Mouse (Mus musculus) retina, postnatal 1 day (tissue): ENCODE results near the gene Cd3d.

Experiments
- DNase-seq: peaks from one replicate; pipeline ENCODE4 v3.0.0-alpha.2; 2012

Cd3d gene

DNA sequence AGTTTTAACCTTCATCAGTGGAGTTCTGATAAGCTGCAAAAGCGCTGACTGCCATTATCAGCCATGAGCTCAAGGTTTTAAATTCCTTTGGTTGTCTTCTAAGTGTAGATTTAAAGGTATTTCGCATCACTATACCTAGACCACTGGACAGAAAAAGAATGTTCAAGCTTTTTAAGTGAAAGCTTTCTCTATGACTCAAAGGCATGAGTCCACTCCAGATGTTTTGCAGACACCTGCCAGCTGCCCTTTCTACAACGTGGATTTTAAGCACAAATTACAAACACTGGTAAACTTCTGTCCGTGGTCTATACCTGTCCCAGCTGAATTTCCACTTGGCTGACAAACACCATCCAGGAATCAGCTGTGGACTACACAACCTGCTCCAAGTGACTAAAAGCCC, 13.4 kb downstream of the Cd3d start:
- DNase-seq: no peak

DNA sequence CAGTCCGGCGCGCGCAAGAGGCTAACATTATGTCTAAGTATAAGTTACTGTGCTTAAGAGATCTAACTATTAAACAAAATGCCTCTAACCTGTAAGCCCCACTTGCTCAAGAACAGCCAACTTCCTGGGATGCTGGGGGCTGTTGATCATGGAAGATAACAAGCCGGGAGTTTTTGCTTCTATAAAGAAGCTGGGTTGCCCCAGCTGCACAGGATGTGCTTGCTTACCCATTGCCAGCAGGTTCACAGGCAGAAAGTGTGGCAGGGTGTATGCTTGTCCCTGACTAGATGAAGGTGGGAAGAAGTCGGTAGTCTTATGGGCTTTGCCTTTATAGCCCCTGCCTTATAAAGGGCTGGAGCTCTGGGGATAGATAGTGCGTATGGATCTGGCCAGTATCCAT, 15.0 kb downstream of the Cd3d start:
- DNase-seq: no peak

DNA sequence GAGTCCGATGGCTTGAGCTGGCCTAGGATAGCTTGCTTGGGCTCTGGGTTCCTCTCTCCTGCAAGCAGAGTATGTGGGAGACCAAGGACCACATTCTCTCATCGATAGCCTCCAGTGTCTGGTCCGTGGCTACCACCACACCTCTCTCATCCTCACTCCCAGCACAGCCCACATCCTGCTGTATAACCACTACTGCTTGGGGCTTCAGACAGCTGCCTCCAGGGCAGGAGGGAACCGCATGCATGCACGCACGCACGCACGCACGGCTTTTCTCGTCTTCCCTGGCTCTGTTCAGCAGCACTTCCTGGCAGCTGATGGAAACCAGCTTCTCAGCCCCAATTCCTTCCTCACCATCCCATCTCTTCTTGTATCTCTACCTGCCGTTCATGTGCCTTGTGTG, 16.6 kb downstream of the Cd3d start:
- no peak for DNase-seq

DNA sequence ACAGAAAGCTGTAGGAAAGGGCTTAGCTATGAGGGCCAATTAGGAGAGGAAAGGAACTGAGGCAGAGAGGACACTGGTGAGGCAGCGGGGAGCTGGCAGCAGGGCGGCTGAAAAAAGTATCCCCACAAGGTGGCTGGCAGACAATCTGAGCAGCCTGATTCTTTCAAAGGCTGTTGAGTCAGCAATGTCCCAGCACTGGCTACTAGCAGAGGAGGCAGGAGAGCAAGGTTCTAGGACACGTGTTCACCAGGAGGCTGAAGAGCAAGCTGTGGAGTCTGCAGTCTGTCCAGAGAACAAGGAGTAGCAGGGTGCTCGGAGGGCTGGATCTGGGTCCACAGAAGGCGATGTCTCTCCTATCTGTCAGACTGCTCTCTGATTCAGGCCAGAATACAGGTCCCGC, 17.6 kb downstream of the Cd3d start:
- DNase-seq: no peak

DNA sequence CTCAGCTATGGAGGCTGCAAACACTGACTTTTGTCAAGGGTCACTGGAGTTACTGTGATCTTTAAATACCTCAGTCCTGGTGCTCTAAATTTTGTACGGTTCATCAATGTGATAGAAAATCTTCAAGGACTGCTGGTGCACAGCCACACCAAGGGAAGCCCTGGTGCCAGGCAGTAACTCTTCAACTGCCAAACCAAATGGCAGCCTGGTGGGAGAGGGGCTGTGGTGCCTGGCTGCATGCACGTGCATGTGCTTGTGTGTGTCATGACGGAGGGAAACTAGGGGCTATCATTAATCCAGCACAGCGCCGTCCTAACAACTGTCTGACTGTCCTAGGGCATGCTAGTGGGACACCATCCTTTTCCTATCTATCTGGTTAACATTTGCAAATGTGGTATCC, 18.2 kb downstream of the Cd3d start:
- no peak for DNase-seq

DNA sequence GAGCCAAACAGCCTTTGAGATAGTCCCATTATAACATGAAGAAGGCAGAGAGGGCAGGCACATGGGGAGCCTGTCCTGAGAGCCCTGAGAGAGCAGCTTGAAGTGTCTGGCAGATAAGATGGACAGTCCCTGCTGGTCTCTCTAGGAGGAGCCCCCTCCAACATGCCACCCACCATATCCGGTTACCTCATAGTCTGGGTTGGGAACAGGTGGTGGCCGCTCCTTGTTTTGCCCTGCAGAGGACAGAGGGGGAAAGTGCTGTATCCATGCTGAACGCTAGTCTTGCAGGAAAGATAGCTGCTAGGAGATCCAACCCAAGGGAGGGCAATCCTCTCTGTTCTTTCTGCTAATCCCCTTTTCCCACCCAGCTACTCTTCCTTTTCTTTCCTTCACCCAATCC, 18.7 kb downstream of the Cd3d start:
- DNase-seq: no peak

DNA sequence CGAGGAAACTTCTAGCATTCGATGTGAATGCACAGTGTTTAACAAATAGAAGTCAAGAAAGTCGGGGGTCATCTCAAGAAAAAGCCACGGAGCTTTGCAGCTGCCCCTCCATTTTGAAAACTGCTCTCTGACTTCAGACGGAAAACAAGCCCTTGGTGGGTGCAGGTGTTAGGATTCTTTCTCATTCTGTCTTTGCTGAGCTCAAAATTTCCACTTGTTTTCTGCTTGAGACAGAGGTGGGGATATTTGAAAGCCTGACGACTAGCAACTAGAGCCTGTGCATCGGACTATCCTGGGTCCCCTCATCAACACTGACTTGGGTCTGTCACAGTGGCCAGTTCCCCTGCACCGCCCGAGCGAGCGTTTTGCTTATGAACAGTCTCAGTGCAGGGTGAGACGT, 25.8 kb downstream of the Cd3d start:
- no peak for DNase-seq

DNA sequence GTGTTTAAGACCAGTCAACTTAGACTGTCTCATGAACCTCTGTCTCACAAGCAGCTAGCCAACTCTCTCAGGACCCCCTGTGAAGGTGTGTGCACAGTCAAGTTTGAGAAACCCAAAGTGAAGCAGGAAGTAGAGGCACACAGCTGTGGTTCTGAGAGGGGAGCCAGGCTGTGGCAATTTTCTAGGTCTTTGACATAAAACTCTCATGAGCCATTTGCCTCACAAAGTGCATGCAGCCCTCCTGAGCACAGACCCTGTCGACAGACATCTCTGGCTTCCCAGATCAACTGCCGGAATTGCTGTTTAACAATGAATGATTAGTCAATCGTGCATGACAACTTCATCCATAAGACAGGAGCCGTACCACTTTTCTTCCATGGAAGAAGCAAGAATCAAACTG, 26.8 kb downstream of the Cd3d start:
- DNase-seq: no peak

DNA sequence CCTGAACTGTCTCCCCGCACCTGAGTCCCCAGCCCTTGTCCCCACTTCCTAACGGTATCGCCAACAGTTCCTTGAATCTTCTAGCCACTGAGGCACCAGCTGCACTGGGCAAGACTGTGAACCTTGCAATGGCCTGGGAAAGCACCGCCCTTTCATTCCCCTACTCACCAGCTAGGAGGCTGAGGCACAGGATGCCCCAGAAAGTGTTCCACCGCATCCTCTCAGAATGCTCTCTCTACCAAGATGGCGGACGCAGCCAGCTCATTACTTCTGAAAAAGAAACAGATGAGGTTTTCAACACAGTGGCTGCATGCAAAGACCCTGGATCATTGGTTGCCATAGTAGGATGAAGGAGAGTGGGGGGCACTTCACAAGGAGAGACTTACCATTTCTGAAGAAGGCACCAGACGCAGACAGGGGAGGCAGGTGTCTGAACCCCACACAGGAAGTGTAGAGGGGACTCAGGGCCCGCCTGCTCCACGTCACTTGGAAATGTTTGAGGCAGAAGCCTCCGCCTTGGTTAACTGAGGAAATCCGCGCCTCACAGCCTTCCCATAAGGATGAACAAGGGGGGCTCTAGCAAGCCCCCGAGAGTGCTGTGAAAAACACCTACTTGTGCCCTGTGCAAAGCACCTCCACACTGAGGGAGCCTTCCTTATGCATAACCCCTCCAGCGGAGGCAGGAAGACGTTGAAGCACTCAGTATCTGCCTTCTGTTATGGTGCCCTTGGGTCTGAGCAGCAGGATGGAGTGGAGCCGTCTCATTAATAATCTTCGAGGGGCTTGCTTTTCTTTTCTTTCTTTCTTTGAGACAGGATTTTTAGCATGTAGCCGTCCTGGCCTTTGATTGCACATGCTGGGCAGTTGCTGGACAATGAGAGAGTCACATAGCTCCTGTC, 27.8 kb downstream of the Cd3d start, which contains the start of gene Cd3e:
Cd3e (minus strand) TSS at position 448 of the 899 bp plus-strand sequence.
- no peak for DNase-seq

DNA sequence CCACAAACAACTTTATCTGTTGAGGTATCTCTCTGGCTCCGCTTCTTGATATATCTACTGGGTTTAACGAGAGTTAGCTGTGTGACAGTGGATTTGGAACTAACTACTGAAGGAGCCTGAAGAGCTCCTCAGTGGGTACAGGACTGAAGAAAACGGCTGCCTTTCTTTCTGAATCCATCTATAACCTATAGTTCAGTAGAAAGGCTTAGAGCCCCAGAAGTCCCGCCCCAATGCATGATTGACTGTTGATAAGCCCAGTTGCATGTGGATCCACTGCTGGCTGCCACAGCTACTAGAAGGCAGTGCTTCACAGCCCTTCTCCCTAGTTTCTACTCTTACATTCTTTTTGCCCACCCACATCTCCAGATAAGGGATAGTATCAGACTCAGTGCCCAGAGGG, 28.9 kb downstream of the Cd3d start:
- no peak for DNase-seq

DNA sequence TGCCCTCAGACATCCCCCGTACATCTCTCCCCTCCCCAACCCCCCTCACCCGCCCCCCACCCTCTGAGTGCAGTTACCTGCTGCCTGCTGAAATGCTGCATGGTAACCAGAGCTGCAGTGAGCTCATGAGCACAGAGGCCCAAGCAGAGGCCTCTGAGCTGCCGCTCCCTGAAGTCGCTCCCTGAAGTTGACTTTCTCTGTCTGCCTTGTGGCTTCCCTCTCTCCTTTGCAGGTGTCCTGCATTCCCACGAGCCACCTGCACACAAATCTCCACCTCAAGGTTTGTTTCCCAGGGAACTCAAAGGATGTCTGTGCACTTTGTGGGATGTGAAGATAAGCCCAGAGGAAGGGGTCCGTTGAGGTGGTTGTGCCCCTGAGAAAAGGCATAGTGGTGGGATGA, 29.7 kb downstream of the Cd3d start:
- no peak for DNase-seq

DNA sequence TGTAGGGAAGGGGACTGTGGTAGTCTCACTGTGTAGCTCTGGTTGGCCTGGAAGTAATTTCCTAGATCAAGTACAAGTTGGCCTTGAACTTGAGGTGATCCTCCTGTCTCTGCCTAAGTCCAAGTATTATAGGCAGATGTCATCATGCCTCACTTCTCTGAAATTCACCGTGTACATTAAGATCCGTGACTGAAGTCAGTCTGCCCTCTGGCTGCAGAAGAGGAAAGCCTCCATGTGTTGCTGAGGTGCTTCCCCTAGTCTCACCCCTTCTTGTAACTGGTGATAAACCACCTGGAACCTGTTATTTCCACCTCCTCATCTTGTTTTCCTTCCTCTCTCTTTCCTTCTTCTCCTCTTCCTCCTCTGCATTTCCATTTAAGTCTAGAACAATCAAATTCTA, 33.3 kb downstream of the Cd3d start:
- no peak for DNase-seq

DNA sequence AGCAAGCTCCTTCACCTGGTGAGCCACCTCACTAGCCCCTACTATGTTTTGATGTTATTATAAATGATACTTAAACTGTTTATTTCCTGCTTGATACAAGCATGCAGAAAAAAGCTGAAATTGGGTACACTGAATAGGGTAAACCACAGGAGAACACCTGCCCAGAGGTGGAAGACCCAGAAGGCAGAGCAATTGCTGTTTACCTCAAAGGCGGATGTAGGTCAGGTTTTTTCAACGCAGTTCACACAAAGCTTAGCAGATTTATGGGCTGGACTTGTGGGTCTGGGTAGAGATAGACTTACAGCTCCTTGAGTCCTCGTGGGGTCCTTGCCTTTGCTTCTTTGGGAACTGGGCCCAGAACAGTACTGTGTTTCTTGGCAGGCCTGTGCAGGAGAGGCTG, 34.3 kb downstream of the Cd3d start:
- DNase-seq: no peak

DNA sequence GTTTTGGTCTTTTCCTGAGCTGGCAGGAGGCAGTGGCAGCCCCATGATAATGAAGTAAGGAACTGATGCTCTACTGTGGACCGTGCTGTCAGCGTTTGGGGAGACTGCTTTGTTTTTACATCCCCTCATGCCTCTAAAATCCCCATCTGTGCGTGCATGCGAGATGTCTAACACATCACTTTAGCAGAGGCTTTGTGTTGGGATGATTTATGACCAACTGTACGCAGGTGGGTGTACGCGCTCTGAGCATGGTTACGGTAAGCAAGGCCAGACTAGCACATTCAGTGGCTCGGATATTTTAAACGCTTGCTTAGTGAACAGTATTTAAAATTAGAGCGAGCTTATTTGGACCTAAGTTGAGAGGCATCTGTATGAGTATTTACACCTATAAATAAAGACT, 36.4 kb downstream of the Cd3d start:
- DNase-seq: no peak

DNA sequence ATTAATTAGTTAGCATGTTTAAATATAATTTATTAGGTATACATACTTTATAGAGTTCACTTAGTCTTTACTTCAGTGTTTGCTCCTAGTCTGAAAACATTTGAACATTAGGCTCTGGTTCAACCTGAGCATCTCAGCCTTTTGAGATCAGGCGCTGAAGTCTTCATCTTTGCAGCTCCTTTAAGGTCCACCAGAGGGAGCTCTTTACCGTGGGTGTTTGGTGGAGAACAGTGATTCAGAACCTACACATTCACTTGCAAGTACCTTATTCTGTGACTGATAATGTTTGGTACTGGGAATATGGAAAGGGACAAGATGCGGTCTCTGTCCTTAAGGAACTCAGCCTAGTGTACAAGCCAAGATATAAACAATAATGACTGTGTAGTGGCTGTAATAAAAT, 41.2 kb downstream of the Cd3d start:
- peak; percentile 75 for DNase-seq

DNA sequence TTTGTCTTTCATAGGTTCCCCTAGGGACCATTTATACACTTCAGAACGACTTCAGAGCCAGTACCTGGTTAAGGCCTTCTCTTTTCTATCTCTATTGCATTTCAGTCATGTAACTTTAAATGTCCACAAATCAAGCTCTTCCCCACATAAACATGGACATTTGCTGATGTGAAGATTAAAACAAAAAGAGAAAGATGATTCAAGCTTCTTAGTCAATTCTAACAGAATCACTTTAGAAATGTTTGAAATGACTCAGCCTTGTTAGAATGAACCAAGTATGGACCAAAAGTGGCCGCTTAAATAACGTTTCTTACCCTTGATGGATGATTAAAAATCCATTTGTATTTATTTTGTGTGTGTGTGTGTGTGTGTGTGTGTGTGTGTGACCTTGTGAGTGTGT, 42.1 kb downstream of the Cd3d start:
- DNase-seq: no peak

DNA sequence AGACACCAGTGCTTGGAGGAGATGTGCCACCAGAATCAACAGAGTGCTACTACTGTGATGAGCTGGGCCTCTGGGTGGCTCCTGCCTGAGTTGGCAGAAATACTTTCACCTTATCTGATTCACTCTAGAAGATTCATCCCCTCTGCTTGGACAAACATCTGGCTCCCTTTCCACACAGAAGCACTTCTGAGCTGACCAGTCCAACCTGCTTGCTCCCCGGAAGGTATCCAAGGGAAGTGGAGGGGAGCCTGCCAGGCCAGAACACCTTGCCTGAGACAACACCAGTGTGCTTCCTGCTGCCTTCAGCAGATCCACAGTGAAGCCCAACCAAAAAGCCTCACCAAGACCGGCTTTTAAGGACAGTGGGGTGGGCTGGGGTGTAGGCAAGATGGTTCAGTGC, 42.6 kb downstream of the Cd3d start:
- DNase-seq: no peak

DNA sequence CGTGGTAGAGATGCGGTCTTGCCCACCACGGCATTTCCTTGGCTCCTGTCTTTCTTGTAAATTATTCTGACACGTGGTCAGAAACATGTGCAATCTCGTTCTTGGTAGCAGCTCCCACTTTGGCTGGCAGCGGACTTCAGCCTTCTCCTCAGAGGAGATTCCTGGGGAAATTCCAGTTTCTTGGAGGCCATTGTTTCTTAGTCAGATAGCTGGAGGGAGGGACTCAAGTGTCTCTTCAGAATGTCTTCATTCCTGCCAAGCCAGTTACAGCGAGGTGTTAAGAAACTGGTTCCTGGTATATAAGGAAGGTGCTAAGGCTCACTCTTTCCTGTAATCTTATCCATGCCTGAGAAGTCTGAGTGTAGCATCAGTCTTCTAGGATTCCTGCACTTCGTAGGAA, 45.8 kb downstream of the Cd3d start:
- DNase-seq: no peak

DNA sequence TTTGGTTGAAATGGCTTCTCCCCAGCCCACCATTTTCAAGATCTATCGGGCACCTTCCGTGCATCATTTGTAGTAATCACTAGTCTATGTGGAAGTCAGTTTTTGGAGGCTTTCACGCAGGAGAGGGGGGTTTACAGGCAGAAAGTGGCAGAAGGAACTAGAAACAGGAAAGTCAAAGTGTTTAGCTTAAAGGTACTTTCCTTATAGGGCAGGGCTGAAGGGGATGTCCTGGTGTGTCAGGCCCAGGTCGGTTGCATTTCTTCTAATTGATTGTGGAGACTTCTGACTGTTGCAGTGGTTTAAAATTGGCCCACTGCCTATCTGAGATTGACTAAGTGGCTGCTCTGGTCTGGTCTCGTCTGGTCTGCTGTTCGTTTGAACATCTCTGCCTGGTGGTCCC, 48.8 kb downstream of the Cd3d start:
- no peak for DNase-seq

DNA sequence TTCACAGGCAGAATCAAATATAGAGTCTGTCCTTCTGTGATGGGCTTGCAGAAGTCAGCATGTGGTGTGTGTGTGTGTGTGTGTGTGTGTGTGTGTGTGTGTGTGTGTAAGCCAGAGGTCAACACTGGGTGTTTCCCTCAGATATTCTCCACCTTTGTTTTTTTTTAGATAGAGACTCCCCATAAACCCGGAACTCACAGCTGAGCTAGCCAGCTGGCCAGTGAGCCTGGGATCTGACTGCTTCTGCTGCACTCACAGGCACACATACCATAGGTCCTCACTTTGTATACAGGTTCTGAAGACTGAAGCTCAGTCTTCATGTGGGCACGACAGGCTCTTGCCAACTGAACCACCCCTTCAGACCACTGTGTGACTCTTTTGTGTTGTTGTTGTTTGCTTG, 50.7 kb downstream of the Cd3d start:
- no peak for DNase-seq

DNA sequence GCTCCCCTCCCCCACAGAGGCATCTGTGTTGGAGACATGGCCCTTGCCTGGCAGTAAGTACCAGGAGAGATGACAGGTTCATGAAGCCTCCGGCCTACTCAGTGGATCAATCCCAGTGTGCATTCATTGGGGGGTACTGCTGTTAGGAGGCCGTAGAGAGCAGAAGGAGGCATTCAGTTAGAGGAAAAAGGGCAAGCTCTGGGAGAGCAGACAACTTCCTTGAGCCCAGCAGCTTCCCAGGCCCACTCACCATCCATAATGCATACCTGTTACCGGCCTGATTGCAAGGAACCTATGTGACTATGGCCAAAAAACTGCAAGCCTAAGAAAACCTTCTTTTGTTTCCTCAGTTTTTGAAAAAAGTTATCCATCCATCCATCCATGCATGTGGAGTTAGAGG, 52.9 kb downstream of the Cd3d start:
- no peak for DNase-seq
